Mouse (Mus musculus): ENCODE measurements around the gene Cpxm1.
A peak's percentile ranks its signal among the peaks of the same experiment; 100 is the strongest.

Cpxm1 gene

DNA sequence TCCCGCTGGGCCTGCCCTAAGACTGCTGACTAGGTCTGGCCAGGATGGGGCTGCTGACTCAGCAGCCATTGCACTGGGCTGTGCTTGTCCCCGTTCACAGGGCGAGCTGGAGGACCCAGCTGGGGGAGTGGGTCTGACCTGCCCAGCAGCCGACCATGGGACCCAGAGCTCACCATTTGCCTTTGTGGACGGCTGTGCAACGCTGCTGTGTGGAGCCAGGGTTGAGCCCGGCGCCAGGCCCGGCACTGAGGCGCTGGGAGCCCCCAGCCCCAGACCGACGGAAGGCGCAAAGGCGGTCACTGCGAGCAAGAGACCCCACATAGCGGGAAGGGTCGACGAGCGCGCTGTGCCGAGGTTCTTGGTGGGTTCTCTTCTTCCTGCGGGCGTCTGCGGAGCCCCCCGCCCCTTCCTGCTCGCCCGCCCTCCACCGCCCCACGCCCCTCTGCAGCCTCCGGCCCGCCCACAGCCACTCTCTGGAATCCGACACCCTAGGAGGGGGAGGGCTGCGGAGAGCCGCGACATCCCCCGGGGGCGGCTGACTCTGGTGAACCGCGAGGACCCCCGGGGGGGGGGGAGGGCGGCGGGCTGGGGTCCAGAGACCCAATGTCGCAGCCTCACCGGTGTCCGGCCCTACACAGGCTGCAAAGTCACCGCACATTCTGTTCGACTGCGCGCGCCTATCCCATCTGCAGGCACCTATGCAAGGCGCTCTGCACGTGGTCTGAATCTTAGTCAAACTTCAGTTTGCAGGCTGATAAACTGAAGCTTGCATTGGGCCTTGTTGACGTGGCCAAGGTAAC is at the start of gene Cpxm1:
TSS of gene Cpxm1 (minus strand) at position 389 of the 800 bp plus-strand sequence.
- DNase-seq, result peak in 1 of 2 experiments; percentile 35

GRCm38 (mm10) chr2:130442162-130442561 is 44.8 kb upstream of the Cpxm1 start:
- no peak for DNase-seq

GRCm38 (mm10) chr2:130439840-130440480 is 42.6 kb upstream of the Cpxm1 start:
- DNase-seq, result no peak

DNA sequence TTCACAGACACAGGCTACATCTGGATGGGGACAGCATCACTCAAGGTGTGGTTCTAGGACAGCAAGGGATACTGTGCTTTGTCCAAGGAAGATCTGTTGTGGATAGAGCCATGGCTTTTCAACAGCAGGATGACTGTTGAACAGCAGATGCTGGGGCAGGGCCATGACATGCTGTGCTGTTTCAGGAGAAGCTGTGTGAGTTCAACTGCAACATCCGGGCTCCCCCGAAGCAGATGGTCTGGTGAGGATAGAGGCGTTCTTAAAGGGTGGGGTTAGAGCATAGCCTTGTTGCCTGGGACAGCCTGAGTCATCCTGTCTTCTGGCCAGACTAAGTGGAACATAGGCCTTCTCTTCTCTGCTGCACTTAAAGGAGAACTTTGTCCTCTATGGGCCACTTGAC is 41.5 kb upstream of the Cpxm1 start:
- DNase-seq, result no peak

GRCm38 (mm10) chr2:130436769-130437168 is 39.4 kb upstream of the Cpxm1 start:
- no peak for DNase-seq

- peak in 1 of 2 experiments; percentile 27 for DNase-seq
Observed at GRCm38 (mm10) chr2:130433152-130433551, 35.8 kb upstream of the Cpxm1 start.

DNA sequence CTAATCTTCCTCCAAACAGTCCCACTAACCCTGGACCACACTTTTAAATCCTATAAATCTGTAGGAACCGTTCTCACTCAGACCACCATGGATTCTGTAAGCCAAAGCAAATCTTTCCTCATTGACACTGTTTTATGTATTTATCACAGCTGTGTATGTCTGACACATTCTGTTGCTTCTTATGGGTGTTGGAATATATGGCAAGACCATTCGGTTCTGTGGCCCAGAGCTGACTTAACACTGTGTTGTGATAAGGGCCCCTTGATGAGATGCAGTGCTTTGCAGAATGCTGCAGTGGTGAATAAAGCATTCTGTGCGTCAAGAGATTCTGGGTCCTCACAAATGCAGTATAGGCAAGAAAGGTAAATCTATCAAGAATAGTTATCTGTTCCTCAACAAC is 34.8 kb upstream of the Cpxm1 start:
- DNase-seq, result no peak

DNA sequence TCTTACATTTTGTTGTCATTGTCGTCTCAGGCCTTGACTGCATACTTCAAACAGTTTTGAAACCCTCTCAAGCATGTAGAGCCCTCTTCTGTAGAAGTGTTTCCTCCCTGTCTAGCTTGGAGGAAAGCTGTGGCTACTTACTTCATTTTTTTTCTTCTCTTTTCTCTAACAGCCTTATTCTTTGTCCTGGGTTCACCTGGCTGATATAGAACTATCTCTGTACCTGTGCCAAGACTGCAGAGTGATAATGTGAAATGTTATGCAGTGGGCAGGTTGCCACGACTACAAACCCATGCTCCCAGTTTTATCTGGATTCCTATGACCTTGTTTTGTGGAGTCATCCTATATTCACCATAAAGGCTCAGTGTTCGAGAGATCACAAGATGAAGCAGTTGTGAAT is 33.1 kb upstream of the Cpxm1 start:
- no peak for DNase-seq

GRCm38 (mm10) chr2:130429851-130430250 is 32.5 kb upstream of the Cpxm1 start:
- no peak for DNase-seq

GRCm38 (mm10) chr2:130425112-130425511 is 27.7 kb upstream of the Cpxm1 start:
- no peak for DNase-seq

- DNase-seq, result peak; percentile 90 to 91
Observed at GRCm38 (mm10) chr2:130424126-130424853, 26.9 kb upstream of the Cpxm1 start, which contains the start of the genes Vps16 and Pced1a. Gene Vps16, plus strand, starts transcription at chr2:130424339. Gene Pced1a, minus strand, starts transcription at chr2:130424701.

- peak; percentile 82 to 84 for DNase-seq
Observed at GRCm38 (mm10) chr2:130423397-130424125, 26.2 kb upstream of the Cpxm1 start.

GRCm38 (mm10) chr2:130421781-130422620 is 24.6 kb upstream of the Cpxm1 start:
- DNase-seq, result no peak

- peak in 1 of 2 experiments; percentile 23 for DNase-seq
Observed at GRCm38 (mm10) chr2:130414094-130414856, 16.9 kb upstream of the Cpxm1 start.

DNA sequence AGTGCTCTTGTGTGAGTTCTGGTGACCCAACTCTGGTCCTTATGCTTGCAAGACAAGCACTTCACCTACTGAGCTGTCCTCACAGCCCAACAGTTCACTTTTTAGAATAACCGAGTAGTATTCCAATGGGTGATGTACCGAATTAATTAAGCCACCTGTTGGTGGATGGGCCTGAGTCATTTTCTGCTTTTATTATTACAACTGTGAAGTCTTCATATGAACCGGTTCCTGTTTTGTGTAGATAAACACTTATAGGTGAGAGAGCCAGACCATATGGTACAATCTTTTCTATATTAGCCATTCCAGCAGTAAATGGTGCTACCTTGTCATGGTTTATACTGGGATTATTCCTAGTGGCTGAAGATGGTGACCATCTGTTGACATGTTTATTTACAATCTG is 15.4 kb upstream of the Cpxm1 start:
- no peak for DNase-seq

- peak; percentile 69 to 75 for DNase-seq
Observed at GRCm38 (mm10) chr2:130411558-130412495, 14.5 kb upstream of the Cpxm1 start.

DNA sequence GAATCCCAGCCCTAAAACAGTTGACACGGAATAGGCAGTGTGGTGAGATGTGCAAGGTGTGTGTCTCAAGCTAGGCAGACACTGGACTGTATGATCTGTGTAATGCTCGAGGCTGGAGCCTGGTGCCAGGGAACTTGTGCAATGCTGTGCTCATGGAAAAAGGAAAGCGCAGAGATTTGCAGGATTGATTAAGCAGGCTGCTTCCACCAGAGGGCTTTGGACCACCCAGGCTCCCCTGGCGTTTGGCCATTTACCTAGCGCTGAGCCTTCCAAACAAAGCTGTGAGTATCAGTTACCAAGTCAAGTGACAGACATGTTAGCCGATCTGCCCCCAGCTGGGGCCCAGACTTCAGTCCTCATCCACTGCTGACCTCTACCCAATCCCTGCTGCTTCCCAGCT is 10.8 kb upstream of the Cpxm1 start:
- DNase-seq, result no peak

- DNase-seq, result no peak
Observed at GRCm38 (mm10) chr2:130406178-130406577, 8.8 kb upstream of the Cpxm1 start, which contains the start of gene Tmem239. Gene Tmem239, plus strand, starts transcription at chr2:130406478.

GRCm38 (mm10) chr2:130404939-130405338 is 7.6 kb upstream of the Cpxm1 start, which contains the start of the genes Gm28372 and 1700020A23Rik:
Gene Gm28372, plus strand, starts transcription at chr2:130405239.
Gene 1700020A23Rik, plus strand, starts transcription at chr2:130405259.
- DNase-seq, result no peak
